Mouse (Mus musculus): Measurements from ENCODE around the gene Gtpbp6.
"Not testable (repeated sequence)": the region's sequence is repeated elsewhere in the genome, so short reads cannot be mapped to it uniquely, and the experiment has no call there.

Gtpbp6 gene

GRCm38 (mm10) chr5:110099656-110100580 is 8.1 kb downstream of the Gtpbp6 start, which contains the start of gene Plcxd1:
Gene Plcxd1 (plus strand): TSS chr5:110099969.
- DNase-seq = peak; percentile 70

GRCm38 (mm10) chr5:110098991-110099477 is 9.0 kb downstream of the Gtpbp6 start:
- DNase-seq = no peak

- no peak for DNase-seq
Measured at GRCm38 (mm10) chr5:110094847-110095213, 13.2 kb downstream of the Gtpbp6 start.

GRCm38 (mm10) chr5:110094030-110094846 is 13.8 kb downstream of the Gtpbp6 start, which contains the start of gene Gm35315:
Gene Gm35315 (minus strand): TSS chr5:110094420.
- DNase-seq = peak; percentile 94

GRCm38 (mm10) chr5:110091546-110091945 is 16.5 kb downstream of the Gtpbp6 start:
- DNase-seq = no peak

GRCm38 (mm10) chr5:110086161-110086866 is 21.7 kb downstream of the Gtpbp6 start:
- DNase-seq = no peak

GRCm38 (mm10) chr5:110082961-110083360 is 25.0 kb downstream of the Gtpbp6 start:
- DNase-seq = no peak

- DNase-seq = not testable (repeated sequence)
Measured at GRCm38 (mm10) chr5:110072413-110072812, 35.6 kb downstream of the Gtpbp6 start, which contains the start of gene Gm17655. Gene Gm17655 (minus strand): TSS chr5:110072513.

GRCm38 (mm10) chr5:110057637-110058408 is 50.2 kb downstream of the Gtpbp6 start:
- DNase-seq = peak; percentile 93
